Mouse (Mus musculus): ENCODE measurements at regions not wholly inside any gene's neighbourhood (a gene's known extent, or its start where the extent isn't known, plus 50 kb on each side); places are given as distances from the start of the nearest gene placed in this dataset.

- H3K27me3 ChIP-seq (ENCODE audit: control insufficient read depth, insufficient read depth, low read length) = no peaks in the 10 kb centered on the region
- no peaks in the 10 kb centered on the region for H3K4me1 ChIP-seq (ENCODE audit: control insufficient read depth, insufficient read depth, insufficient read length, low read length)
- no peak for TF ChIP-seq CTCF (IDR thresholded peaks at IDR 0.05; ENCODE audit: extremely low read depth, insufficient read length, insufficient replicate concordance, low read depth, low read length)
- TF ChIP-seq POLR2A (IDR thresholded peaks at IDR 0.05; ENCODE audit: low read depth, low read length) = no peak
- H3K36me3 ChIP-seq (ENCODE audit: control insufficient read depth, insufficient read depth, low read length) = no peaks in the 10 kb centered on the region
- no peak overlapping the region for H3K4me3 ChIP-seq (ENCODE audit: low read depth, low read length)
- no peak overlapping the region for H3K27ac ChIP-seq (ENCODE audit: insufficient read depth, low read depth, low read length)
- WGBS = 85% methylated on average over 4 of the region's 4 CpGs
Observed at GRCm38 (mm10) chr4:87702834-87703233, 330.3 kb downstream of the Mllt3 start.

DNA sequence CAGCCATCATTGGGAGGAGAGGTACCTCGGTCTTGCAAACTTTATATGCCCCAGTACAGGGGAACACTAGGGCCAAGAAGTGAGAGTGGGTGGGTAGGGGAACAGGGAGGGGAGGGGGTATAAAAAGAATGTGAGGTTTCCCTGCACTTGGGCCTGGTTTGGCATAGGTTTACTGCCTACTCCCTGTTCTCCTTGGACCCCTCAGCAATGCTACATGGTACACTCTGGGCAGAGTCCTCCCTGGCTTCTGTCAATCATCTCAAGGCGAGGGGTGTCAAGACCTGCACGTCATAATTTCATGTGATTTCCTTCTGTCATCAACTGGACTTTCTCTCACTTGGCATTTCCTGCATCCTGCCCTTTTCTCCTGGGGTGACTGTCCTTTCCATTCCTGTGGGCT, 330.9 kb downstream of the Mllt3 start:
- Histone ChIP-seq H3K27me3 (ENCODE audit: control insufficient read depth, insufficient read depth, low read length) (no peaks in the 10 kb centered on the region), H3K36me3 (ENCODE audit: control insufficient read depth, insufficient read depth, low read length) (no peaks in the 10 kb centered on the region), H3K4me1 (ENCODE audit: control insufficient read depth, insufficient read depth, insufficient read length, low read length) (no peaks in the 10 kb centered on the region), H3K4me3 (ENCODE audit: low read depth, low read length) (no peak overlapping the region), H3K27ac (ENCODE audit: insufficient read depth, low read depth, low read length) (no peak overlapping the region)
- TF ChIP-seq POLR2A (IDR thresholded peaks at IDR 0.05; ENCODE audit: low read depth, low read length) (no peak), CTCF (IDR thresholded peaks at IDR 0.05; ENCODE audit: extremely low read depth, insufficient read length, insufficient replicate concordance, low read depth, low read length) (no peak)
- WGBS = 76% methylated on average over 3 of the region's 3 CpGs

DNA sequence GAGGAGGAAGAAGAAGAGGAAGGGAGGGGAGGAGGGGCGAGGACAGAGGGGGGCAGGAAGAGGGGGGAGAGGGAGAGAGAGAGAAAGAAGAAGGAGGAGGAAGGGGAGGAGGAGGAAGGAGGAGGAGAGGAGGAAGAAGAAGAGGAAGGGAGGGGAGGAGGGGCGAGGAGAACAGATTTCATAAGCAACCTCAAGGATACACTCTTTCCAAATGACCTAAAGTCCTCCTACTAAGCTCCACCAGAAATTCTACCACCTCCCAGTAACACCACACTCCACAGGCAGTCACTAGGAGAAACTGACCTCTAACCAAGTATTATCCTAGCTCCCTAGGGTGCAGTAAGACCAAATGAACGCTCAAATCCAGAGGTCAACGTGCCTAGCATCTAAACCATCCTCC, 332.1 kb downstream of the Mllt3 start:
- H3K4me1 ChIP-seq (ENCODE audit: control insufficient read depth, insufficient read depth, insufficient read length, low read length) = no peaks in the 10 kb centered on the region
- WGBS = 47% methylated on average over 4 of the region's 4 CpGs
- TF ChIP-seq POLR2A (IDR thresholded peaks at IDR 0.05; ENCODE audit: low read depth, low read length) = no peak
- TF ChIP-seq CTCF (IDR thresholded peaks at IDR 0.05; ENCODE audit: extremely low read depth, insufficient read length, insufficient replicate concordance, low read depth, low read length) = no peak
- H3K27ac ChIP-seq (ENCODE audit: insufficient read depth, low read depth, low read length) = no peak overlapping the region
- no peaks in the 10 kb centered on the region for H3K36me3 ChIP-seq (ENCODE audit: control insufficient read depth, insufficient read depth, low read length)
- no peak overlapping the region for H3K4me3 ChIP-seq (ENCODE audit: low read depth, low read length)
- no peaks in the 10 kb centered on the region for H3K27me3 ChIP-seq (ENCODE audit: control insufficient read depth, insufficient read depth, low read length)

DNA sequence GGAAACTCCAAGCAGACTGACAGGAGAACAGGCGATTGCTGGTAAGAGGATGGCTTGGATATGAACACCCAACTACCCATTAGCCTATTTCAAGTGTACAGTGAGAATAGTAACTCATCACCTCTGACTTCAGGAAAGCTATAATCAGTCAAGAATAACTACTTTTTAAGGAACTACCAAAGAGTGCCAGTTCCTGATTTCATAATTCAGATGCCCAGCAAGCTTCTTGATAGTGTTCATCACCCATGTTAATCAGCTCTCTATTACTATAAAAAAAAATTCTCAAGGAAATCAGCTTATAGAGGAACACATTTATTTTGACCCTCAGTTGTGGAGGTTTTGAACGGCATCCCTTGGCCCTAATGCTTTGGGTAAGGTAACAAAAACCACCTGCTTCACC, 332.7 kb downstream of the Mllt3 start:
- no peaks in the 10 kb centered on the region for H3K36me3 ChIP-seq (ENCODE audit: control insufficient read depth, insufficient read depth, low read length)
- H3K4me1 ChIP-seq (ENCODE audit: control insufficient read depth, insufficient read depth, insufficient read length, low read length) = no peaks in the 10 kb centered on the region
- no peak for TF ChIP-seq POLR2A (IDR thresholded peaks at IDR 0.05; ENCODE audit: low read depth, low read length)
- TF ChIP-seq CTCF (IDR thresholded peaks at IDR 0.05; ENCODE audit: extremely low read depth, insufficient read length, insufficient replicate concordance, low read depth, low read length) = no peak
- no peaks in the 10 kb centered on the region for H3K27me3 ChIP-seq (ENCODE audit: control insufficient read depth, insufficient read depth, low read length)
- no peak overlapping the region for H3K27ac ChIP-seq (ENCODE audit: insufficient read depth, low read depth, low read length)
- no peak overlapping the region for H3K4me3 ChIP-seq (ENCODE audit: low read depth, low read length)
- 79% methylated on average over 2 of the region's 2 CpGs for WGBS

GRCm38 (mm10) chr4:87699586-87699985, 333.6 kb downstream of the Mllt3 start:
- no peak overlapping the region for H3K4me3 ChIP-seq (ENCODE audit: low read depth, low read length)
- 61% methylated on average over 4 of the region's 4 CpGs for WGBS
- H3K36me3 ChIP-seq (ENCODE audit: control insufficient read depth, insufficient read depth, low read length) = no peaks in the 10 kb centered on the region
- no peak overlapping the region for H3K27ac ChIP-seq (ENCODE audit: insufficient read depth, low read depth, low read length)
- H3K4me1 ChIP-seq (ENCODE audit: control insufficient read depth, insufficient read depth, insufficient read length, low read length) = no peaks in the 10 kb centered on the region
- H3K27me3 ChIP-seq (ENCODE audit: control insufficient read depth, insufficient read depth, low read length) = no peaks in the 10 kb centered on the region
- TF ChIP-seq CTCF (IDR thresholded peaks at IDR 0.05; ENCODE audit: extremely low read depth, insufficient read length, insufficient replicate concordance, low read depth, low read length) (no peak), POLR2A (IDR thresholded peaks at IDR 0.05; ENCODE audit: low read depth, low read length) (no peak)

DNA sequence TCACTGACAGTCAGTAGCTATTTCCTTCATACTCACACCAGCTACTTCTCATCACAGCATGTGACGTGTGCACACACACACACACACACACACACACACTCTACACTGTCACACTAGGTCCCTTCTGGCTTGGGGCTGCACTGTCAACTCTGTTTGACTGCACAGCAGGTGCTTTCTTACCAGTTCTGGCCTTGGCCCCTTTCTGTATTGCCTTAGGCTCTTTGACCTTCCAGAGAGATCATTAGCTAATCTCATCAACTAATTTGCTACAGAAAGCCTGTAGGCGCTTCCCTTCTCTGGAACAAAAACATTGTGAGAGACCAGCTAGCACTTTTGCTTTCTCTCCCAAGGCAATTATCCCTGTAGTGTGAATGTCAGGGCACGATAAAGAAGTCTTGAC, 334.4 kb downstream of the Mllt3 start:
- 52% methylated on average over 3 of the region's 3 CpGs for WGBS
- Histone ChIP-seq H3K4me3 (ENCODE audit: low read depth, low read length) (no peak overlapping the region), H3K4me1 (ENCODE audit: control insufficient read depth, insufficient read depth, insufficient read length, low read length) (no peaks in the 10 kb centered on the region), H3K27ac (ENCODE audit: insufficient read depth, low read depth, low read length) (no peak overlapping the region), H3K36me3 (ENCODE audit: control insufficient read depth, insufficient read depth, low read length) (no peaks in the 10 kb centered on the region), H3K27me3 (ENCODE audit: control insufficient read depth, insufficient read depth, low read length) (no peaks in the 10 kb centered on the region)
- TF ChIP-seq CTCF (IDR thresholded peaks at IDR 0.05; ENCODE audit: extremely low read depth, insufficient read length, insufficient replicate concordance, low read depth, low read length) (no peak), POLR2A (IDR thresholded peaks at IDR 0.05; ENCODE audit: low read depth, low read length) (no peak)

DNA sequence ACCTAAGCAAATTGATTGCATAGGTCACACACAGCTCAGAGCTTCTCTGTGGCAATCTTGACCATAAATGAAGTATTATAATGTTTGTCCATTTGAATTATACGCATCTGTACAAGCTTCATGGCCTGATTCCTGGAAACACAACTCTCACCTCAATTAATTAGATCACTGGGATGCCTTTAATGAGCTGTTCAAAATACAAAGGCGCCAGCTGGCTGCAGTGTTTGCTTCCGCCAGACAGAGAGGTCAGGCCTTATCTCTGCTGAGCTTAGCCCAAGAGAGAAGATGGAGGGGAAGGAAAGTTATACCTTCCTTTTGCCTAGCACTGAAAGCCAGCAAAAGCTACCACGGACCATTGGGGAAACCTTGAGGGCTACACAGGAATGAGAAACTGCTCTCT, 336.2 kb downstream of the Mllt3 start:
- 71% methylated on average over 4 of the region's 4 CpGs for WGBS
- Histone ChIP-seq H3K36me3 (ENCODE audit: control insufficient read depth, insufficient read depth, low read length) (no peaks in the 10 kb centered on the region), H3K27me3 (ENCODE audit: control insufficient read depth, insufficient read depth, low read length) (no peaks in the 10 kb centered on the region)

GRCm38 (mm10) chr4:87695811-87696210, 337.4 kb downstream of the Mllt3 start:
- WGBS = 95% methylated on average over 5 of the region's 5 CpGs

More for the DNA sequence above, 336.2 kb downstream of the Mllt3 start:
- Histone ChIP-seq H3K27ac (ENCODE audit: insufficient read depth, low read depth, low read length) (no peak overlapping the region), H3K4me3 (ENCODE audit: low read depth, low read length) (no peak overlapping the region), H3K4me1 (ENCODE audit: control insufficient read depth, insufficient read depth, insufficient read length, low read length) (no peaks in the 10 kb centered on the region)
- no peak for TF ChIP-seq POLR2A (IDR thresholded peaks at IDR 0.05; ENCODE audit: low read depth, low read length)
- no peak for TF ChIP-seq CTCF (IDR thresholded peaks at IDR 0.05; ENCODE audit: extremely low read depth, insufficient read length, insufficient replicate concordance, low read depth, low read length)

More at GRCm38 (mm10) chr4:87695811-87696210, 337.4 kb downstream of the Mllt3 start:
- Histone ChIP-seq H3K4me3 (ENCODE audit: low read depth, low read length) (no peak overlapping the region), H3K4me1 (ENCODE audit: control insufficient read depth, insufficient read depth, insufficient read length, low read length) (no peaks in the 10 kb centered on the region), H3K27me3 (ENCODE audit: control insufficient read depth, insufficient read depth, low read length) (no peaks in the 10 kb centered on the region), H3K27ac (ENCODE audit: insufficient read depth, low read depth, low read length) (no peak overlapping the region), H3K36me3 (ENCODE audit: control insufficient read depth, insufficient read depth, low read length) (no peaks in the 10 kb centered on the region)
- TF ChIP-seq POLR2A (IDR thresholded peaks at IDR 0.05; ENCODE audit: low read depth, low read length) (no peak), CTCF (IDR thresholded peaks at IDR 0.05; ENCODE audit: extremely low read depth, insufficient read length, insufficient replicate concordance, low read depth, low read length) (no peak)
